Mouse (Mus musculus) intestine, postnatal 0 days (tissue): ENCODE data around the gene Mindy4. TPM values are rescaled to one million over a fixed set of nuclear protein-coding genes. Genes with fewer than 3 reads are reported as not detected.
A peak's percentile ranks its signal among the peaks of the same experiment; 100 is the strongest.

ENCODE experiments used
- ATAC-seq: fragments of 200-750 bp; cut with Nextera tagmentation; 2 replicates; pipeline ENCODE4 v1.8.0; 2017; ENCODE audit warnings: mild to moderate bottlenecking, moderate TSS enrichment, moderate library complexity
- H3K27ac ChIP-seq: fragments of 300-500 bp; sonication (generic); 2 replicates; pipeline ENCODE4 v1.5.1; 2014; ENCODE audit warnings: mild to moderate bottlenecking, low read depth, low read length, moderate library complexity
- H3K27me3 ChIP-seq: fragments of 300-500 bp; sonication (generic); replicated peaks from 2 replicates; pipeline ENCODE4 v1.6.1; 2014; ENCODE audit warnings: low read length, mixed read lengths; ENCODE audit not compliant: control insufficient read depth, insufficient read depth
- H3K36me3 ChIP-seq: fragments of 300-500 bp; sonication (generic); 2 replicates; pipeline ENCODE4 v1.6.1; 2014; ENCODE audit warnings: mild to moderate bottlenecking, moderate library complexity; ENCODE audit not compliant: control insufficient read depth, insufficient read depth
- H3K4me1 ChIP-seq: fragments of 300-500 bp; sonication (generic); replicated peaks from 2 replicates; pipeline ENCODE4 v1.6.1; 2014; ENCODE audit warnings: antibody characterized with exemption, low read length, mixed read lengths; ENCODE audit not compliant: control insufficient read depth, insufficient read depth
- H3K4me2 ChIP-seq: fragments of 300-500 bp; sonication (generic); replicated peaks from 2 replicates; pipeline ENCODE4 v1.6.1; 2014; ENCODE audit warnings: low read depth, mild to moderate bottlenecking, moderate library complexity
- H3K4me3 ChIP-seq: fragments of 300-500 bp; sonication (generic); 2 replicates; pipeline ENCODE4 v1.5.1; 2014; ENCODE audit warnings: low read depth, low read length
- H3K9ac ChIP-seq: fragments of 300-500 bp; sonication (generic); 2 replicates; pipeline ENCODE4 v1.6.1; 2014; ENCODE audit warnings: mild to moderate bottlenecking, low read depth, low read length
- H3K9me3 ChIP-seq: fragments of 300-500 bp; sonication (generic); 2 replicates; pipeline ENCODE4 v1.6.1; 2016; ENCODE audit warnings: mixed run types; ENCODE audit not compliant: control insufficient read depth
- CTCF ChIP-seq: sonication (generic); IDR thresholded peaks from 2 replicates; pipeline ENCODE4 v1.5.1; 2016; ENCODE audit warnings: low read depth, mild to moderate bottlenecking, control low read depth, antibody characterized with exemption, moderate library complexity
- WGBS: fragments of 180-500 bp; shearing (Covaris S2); extraction: QIAGEN DNeasy Blood & Tissue Kit; methylation state at CpG from one replicate; pipeline ENCODE4 v1.1.7; 2014; 5-methylcytosine and 5-hydroxymethylcytosine counted together
- polyA plus RNA-seq: library from polyadenylated mRNA; unstranded; fragments of >200 nt; fragmentation: Nextera tagmentation; extraction: Ambion mirVana; gene quantifications from 2 replicates; pipeline ENCODE4 v1.2.1, GENCODE M21; 2015

Mindy4 gene
- polyA plus RNA-seq, 1 experiment from 2014 or later, result 2.1 TPM

GRCm38 (mm10) chr6:55280979-55281378 is 77.8 kb downstream of the Mindy4 start:
- no peaks in the 10 kb centered on the region for H3K27me3 ChIP-seq
- no peaks in the 10 kb centered on the region; the same call in 1 of the 2 replicates for H3K36me3 ChIP-seq
- H3K9ac ChIP-seq, result no peak overlapping the region
- no peaks in the 10 kb centered on the region for H3K9me3 ChIP-seq
- no peak overlapping the region for H3K4me3 ChIP-seq
- H3K4me2 ChIP-seq, result no peak overlapping the region
- 90% methylated on average over 8 of the region's 8 CpGs for WGBS
- ATAC-seq, result no peak
- no peak for TF ChIP-seq CTCF
- H3K27ac ChIP-seq, result no peak overlapping the region
- peaks cover 6% of the 10 kb centered on the region for H3K4me1 ChIP-seq

GRCm38 (mm10) chr6:55281687-55282086 is 78.5 kb downstream of the Mindy4 start:
- H3K4me3 ChIP-seq, result no peak overlapping the region
- H3K27me3 ChIP-seq, result no peaks in the 10 kb centered on the region
- H3K27ac ChIP-seq, result no peak overlapping the region
- no peak for ATAC-seq
- H3K9me3 ChIP-seq, result no peaks in the 10 kb centered on the region
- H3K36me3 ChIP-seq, result no peaks in the 10 kb centered on the region; the same call in 1 of the 2 replicates
- no peak overlapping the region for H3K9ac ChIP-seq
- 84% methylated on average over 7 of the region's 7 CpGs for WGBS
- H3K4me2 ChIP-seq, result no peak overlapping the region
- peaks cover 6% of the 10 kb centered on the region for H3K4me1 ChIP-seq
- TF ChIP-seq CTCF, result no peak

- H3K27me3 ChIP-seq, result no peaks in the 10 kb centered on the region
- H3K4me3 ChIP-seq, result no peak overlapping the region
- 53% methylated on average over 8 of the region's 8 CpGs for WGBS
- H3K9ac ChIP-seq, result no peak overlapping the region
- no peak overlapping the region for H3K27ac ChIP-seq
- no peak overlapping the region for H3K4me2 ChIP-seq
- H3K9me3 ChIP-seq, result no peaks in the 10 kb centered on the region
- peaks cover 6% of the 10 kb centered on the region for H3K4me1 ChIP-seq
- peak; percentile 72 for ATAC-seq
- no peaks in the 10 kb centered on the region for H3K36me3 ChIP-seq
- TF ChIP-seq CTCF, result no peak
Measured at GRCm38 (mm10) chr6:55282348-55282747, 79.2 kb downstream of the Mindy4 start.

GRCm38 (mm10) chr6:55285218-55285617 is 82.0 kb downstream of the Mindy4 start:
- H3K36me3 ChIP-seq, result no peaks in the 10 kb centered on the region
- no peak overlapping the region for H3K4me3 ChIP-seq
- H3K4me1 ChIP-seq, result no peaks in the 10 kb centered on the region
- H3K4me2 ChIP-seq, result no peak overlapping the region
- 66% methylated on average over 5 of the region's 5 CpGs for WGBS
- no peaks in the 10 kb centered on the region for H3K9me3 ChIP-seq
- no peak for ATAC-seq
- H3K27ac ChIP-seq, result no peak overlapping the region
- no peak for TF ChIP-seq CTCF
- H3K9ac ChIP-seq, result no peak overlapping the region
- H3K27me3 ChIP-seq, result no peaks in the 10 kb centered on the region

- Histone ChIP-seq H3K4me1 (no peaks in the 10 kb centered on the region), H3K9ac (no peak overlapping the region), H3K9me3 (no peaks in the 10 kb centered on the region), H3K4me2 (no peak overlapping the region), H3K27me3 (no peaks in the 10 kb centered on the region), H3K36me3 (no peaks in the 10 kb centered on the region), H3K27ac (no peak overlapping the region), H3K4me3 (no peak overlapping the region)
- TF ChIP-seq CTCF, result no peak
- 63% methylated on average over 5 of the region's 5 CpGs for WGBS
- ATAC-seq, result 0 out of 2 replicates have a peak, but pooled peaks have one; percentile 31
Measured at GRCm38 (mm10) chr6:55288007-55288602, 84.9 kb downstream of the Mindy4 start.

GRCm38 (mm10) chr6:55294549-55295131 is 91.5 kb downstream of the Mindy4 start:
- H3K27ac ChIP-seq, result no peak overlapping the region
- no peaks in the 10 kb centered on the region for H3K36me3 ChIP-seq
- H3K4me2 ChIP-seq, result no peak overlapping the region
- H3K9me3 ChIP-seq, result no peaks in the 10 kb centered on the region
- H3K4me3 ChIP-seq, result no peak overlapping the region
- WGBS, result 71% methylated on average over 19 of the region's 19 CpGs
- H3K4me1 ChIP-seq, result no peaks in the 10 kb centered on the region
- no peaks in the 10 kb centered on the region for H3K27me3 ChIP-seq
- no peak overlapping the region for H3K9ac ChIP-seq
- no peak for ATAC-seq
- TF ChIP-seq CTCF, result no peak
